Mouse (Mus musculus) gastrocnemius, adult 18-20 months (tissue): Measurements from ENCODE around the gene Cnpy2. TPM values are rescaled to one million over a fixed set of nuclear protein-coding genes. Genes with fewer than 3 reads are reported as not detected.
A peak's percentile ranks its signal among the peaks of the same experiment; 100 is the strongest.

ENCODE experiments used
- DNase-seq: peaks from one replicate; pipeline ENCODE4 v3.0.0; 2021; ENCODE audit warnings: low spot score
- total RNA-seq, 2 experiments: library from RNA; stranded (reverse); gene quantifications; 2 replicates each; pipeline ENCODE4 v1.2.3; 2021

Gene Cnpy2
- total RNA-seq, 2 experiments from 2014 or later = 46.4 to 48.3 TPM

DNA sequence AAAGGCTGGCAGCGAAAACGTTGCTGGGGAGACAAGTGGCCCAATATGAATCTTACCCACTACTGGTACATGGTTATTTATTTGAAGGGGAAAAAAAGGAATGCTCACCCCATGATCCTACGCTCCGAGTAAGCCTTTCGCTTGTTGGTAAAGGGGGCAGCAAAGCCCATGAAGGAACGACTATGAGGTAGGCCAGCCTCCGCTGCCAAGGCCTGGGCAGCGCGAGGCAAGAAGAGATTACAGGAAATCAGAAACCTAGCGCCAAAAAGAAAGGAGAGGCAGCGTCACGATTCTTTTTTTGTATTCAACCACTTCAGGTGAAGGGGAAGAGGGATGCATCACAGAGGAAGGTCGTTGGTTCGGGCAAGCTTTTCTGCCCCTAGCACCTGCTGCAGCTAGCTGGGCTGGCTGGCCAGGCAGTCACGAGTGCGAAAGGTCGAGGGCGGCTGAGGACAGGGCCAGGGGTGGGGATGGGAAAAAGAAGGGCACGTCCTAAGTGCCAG, 45.7 kb downstream of the Cnpy2 start:
- DNase-seq = no peak

DNA sequence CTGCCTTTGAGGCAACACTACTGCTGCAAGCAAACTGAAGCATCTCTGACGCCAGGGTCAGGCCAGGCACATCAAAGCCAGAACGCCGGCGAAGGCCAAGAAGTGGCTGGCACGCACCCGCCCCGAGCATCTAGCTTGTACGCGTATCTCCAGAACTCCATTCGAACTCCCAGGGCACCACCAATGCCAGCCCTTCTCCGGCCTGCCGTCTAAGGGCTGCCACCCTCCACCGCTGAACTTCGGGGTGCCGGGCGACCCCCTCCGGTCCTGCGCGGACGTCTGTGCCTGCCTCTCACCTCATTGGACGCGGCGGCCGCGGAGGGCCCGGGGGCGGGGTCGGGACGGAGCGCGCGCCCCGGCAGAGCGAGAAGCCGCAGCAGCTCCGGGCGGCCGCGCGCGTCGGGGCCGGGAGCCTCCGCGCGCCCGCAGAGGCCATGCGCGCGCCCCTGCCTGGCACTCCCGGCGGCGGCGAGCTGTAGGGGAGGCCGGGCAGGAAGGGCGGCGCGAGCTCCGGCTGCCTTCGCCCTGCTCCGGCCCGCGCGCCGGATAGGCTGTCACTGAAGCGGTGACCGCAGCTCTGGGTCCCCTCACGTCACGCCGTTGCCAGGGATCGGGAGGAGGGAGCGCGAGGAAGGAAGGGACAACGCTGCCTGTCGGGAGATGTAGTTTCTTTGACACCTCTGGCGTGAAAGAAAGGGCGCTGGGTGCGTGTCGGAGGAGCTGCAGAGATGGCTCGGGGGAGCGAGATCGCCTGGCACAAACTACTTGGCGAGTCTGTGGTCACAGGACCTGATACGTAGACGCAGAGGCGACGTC, 46.4 kb downstream of the Cnpy2 start, which contains the start of gene Coq10a:
Gene Coq10a (minus strand): TSS at position 596 of the 816 bp plus-strand sequence.
- peak; percentile 95 for DNase-seq

DNA sequence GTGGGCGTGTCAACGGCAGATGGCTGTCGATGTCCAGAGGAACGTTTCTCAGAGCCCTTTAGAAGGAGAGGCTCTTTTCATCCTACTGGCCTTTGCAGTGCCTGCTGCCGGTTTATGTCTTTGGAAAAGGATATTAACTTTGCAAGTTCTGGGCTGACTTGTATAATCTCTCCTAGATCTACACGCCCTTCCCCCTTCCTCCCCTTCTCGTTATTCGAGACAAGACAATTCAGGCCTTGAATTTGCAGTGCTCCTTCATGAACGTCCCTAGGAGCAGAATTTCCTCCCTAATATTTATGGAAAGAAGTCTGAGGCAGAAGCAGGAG, 46.9 kb downstream of the Cnpy2 start:
- DNase-seq = no peak

DNA sequence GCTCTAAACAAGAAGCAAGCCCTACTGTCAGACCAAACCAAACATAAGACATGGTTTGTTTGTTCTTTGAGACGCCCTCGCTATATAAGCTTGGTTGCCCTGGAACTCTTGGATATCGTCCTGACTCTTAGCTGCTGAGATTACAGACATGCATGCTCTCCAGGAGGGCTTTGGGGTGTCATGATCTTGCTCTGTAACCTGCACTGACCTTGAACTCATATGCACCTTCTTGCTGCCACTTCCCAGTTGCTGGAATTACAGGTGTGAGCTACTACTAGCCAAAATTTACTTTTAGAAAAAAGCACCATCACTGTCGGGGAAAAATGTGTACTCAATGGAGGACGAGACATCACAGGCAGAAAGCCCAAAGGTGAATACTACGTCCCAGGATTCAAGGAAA, 47.3 kb downstream of the Cnpy2 start:
- DNase-seq = no peak

DNA sequence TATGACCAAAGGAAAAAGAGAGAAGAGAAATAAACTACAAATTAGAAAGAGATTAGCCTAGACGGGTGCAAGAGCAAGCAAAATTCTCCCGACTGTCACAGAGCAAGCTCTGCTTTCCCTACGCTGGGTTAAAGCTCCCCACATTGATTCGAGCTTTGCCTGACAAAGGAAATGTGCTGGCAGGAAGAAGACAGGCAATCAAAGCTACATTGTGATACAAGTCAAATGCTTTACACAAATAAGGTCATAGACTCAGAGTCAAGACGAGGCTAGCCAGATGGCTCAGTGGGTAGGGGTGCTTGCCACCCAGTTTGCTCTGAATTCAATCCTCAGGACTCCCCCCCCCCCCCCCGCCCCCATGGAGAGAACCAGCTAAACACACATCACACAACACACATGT, 47.8 kb downstream of the Cnpy2 start:
- no peak for DNase-seq

DNA sequence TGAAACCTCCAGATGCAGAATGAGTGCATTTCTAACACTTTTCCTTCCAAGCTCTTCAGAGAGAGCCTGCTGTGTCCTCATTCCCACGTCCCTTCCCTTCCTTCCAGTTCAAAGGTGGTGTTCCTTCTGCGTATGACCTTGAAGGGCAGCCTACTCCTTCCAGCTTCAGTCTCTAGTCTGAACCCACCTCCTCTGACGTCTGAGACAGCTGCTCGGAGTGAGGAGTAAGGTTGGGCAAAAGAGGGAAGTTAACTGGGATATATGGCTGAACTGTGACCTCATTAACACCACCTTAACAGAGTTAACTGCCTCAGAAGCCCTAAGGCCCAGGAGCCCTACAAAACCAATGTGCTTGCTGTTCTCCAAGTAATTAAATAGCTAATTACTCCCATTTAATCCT, 48.3 kb downstream of the Cnpy2 start:
- no peak for DNase-seq

DNA sequence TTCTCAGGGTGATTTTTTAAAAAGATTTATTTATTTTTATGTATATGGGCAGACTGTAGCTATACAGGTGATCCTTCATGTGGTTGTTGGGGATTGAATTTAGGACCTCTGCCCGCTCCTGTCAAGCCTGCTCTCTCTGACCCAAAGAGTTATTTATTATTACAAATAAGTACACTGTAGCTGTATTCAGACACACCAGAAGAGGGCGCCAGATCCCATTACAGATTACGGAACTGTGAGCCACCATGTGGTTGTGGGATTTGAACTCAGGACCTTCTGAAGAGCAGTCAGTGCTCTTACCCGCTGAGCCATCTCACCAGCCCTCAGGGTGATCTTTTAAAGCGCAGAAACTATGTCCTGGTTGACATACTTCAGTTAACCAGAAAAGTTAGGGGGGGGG, 49.9 kb downstream of the Cnpy2 start:
- DNase-seq = no peak

DNA sequence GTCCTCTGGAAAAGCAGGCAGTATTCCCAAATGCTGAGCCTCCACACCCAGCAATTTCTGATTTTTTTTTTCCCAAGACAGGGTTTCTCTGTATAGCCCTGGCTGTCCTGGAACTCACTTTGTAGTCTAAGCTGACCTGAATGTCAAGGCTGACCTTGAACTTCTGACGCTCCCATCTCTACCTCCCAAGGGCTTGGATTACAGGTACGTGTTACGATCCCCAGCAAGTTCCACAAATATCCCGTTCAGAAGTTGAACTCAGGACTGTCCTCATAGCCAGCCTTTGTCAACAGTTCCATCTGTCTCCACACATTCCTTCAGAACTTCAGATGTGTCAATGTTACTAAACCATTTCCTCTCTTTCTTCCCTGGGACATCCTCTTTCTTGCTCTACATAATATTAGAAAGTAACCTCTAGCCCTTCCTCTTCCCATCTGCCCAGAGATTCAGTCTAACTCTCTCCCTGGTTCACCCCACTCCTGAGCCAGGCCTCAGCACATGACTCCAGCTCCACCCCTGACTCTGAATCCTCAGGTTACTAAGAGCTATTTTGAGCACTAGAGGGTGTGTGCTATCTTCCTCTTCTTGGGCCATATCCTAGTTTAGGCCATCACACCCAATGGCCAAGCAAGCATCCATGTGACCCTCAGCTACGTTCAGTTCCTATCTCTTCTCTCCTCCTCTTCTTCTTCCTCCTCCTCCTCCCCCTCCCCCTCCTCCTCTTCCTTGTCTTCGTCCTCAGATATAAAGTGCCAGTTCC, 50.9 kb downstream of the Cnpy2 start:
- DNase-seq = peak; percentile 83

DNA sequence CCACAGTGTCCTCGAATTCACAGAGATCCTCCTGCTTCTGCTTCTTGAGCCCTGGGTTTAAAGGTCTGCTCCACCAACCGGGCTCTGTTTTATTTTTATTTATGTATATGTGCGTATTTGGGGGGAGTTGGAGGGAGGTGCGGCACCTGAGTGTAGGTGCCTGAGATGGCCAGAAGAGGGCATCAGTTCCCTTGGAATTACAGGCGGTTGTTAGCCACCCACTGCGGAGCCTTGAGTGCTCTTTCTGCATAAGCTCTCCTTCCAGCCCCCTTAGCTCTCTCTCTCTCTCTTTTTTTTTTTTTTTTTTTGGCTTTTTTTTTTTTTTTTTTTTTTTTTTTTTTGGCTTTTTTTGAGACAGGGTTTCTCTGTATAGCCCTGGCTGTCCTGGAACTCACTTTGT, 52.1 kb downstream of the Cnpy2 start:
- DNase-seq = no peak

DNA sequence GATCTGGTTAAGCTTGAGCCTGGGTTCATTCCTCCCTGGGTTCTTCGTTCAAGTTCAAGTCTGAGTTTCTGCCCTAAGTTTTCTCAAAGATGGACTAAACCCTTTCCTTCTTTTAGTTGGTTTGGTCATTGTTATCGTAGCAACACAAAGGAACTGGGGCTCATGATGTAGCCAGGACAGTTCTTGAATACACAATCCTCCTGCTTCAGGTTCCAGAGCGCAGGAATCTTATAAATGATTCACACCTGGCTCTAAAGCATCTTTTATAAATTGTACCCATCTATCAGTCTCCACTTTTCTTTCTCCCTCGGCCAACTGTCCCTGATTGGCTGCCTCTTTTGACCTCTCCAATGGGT, 53.8 kb downstream of the Cnpy2 start:
- no peak for DNase-seq

DNA sequence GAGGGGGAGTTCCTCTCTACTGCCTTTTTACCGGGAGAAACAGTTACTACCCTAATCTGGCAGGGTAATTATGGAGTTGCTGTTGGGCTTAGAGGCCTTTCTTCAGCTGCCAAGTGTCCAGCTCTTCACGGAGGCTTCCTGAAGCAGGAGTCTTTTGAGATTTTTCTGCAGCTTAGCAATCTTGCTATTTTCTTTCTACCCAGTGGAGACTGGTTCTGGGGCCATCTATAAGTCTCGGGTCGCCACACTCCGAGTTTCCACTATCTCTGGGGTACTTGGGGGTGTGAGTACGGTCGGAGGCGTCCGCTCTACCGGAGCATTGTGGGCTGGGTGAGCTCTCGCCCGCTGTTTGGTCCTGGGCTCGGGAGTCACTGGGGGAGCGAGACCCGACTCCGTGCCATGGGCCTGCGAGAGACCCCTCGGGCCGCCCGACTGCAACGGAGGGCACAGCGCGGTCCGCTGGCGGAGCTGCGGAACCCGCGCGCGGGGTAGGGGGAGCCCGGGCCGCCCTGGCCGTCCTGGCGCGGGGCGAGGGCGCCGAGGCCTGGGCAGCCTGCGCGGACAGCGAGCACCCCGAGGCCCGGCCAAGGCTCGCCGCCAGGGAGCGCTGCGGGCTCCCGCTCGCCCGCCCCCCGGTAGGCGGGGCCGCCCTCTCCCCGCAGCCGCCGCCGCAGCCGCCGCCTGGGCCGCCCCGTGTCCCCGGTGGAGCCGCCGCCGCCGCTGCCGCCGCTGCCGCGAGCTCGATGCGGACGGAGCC, 54.4 kb downstream of the Cnpy2 start, which contains the start of gene Ankrd52:
Gene Ankrd52 (plus strand): TSS at position 661 of the 757 bp plus-strand sequence.
- peak; percentile 83 for DNase-seq

Other genes starting within 250 kb of the Cnpy2 start
- 1,000 to 10,000 TPM; 3,383 to 3,450 TPM for gene Atp5b, start 239.2 kb upstream of the Cnpy2 start, total RNA-seq
- 10 to 100 TPM; 12.4 to 13.9 TPM for gene Baz2a, start 230.9 kb upstream of the Cnpy2 start, total RNA-seq
- gene Rbms2, start 142.2 kb upstream of the Cnpy2 start, total RNA-seq = 10 to 100 TPM; 61.7 to 69.1 TPM
- under 1 TPM; 0.43 TPM for gene Gls2, start 128.0 kb upstream of the Cnpy2 start, total RNA-seq
- gene Spryd4, start 110.7 kb upstream of the Cnpy2 start, total RNA-seq = 10 to 100 TPM; 33.0 to 34.6 TPM
- not detected for gene Mip, start 96.6 kb upstream of the Cnpy2 start, total RNA-seq
- 1 to 10 TPM; 2.1 to 3.2 TPM for gene Timeless, start 90.4 kb upstream of the Cnpy2 start, total RNA-seq
- under 1 TPM in 1 of 2 experiments, not detected in 1; 0.21 TPM for gene Apon, start 68.4 kb upstream of the Cnpy2 start, total RNA-seq
- gene Apof, start 53.8 kb upstream of the Cnpy2 start, total RNA-seq = under 1 TPM in 1 of 2 experiments, not detected in 1; 0.28 TPM
- gene Stat2, start 51.9 kb upstream of the Cnpy2 start, total RNA-seq = 1 to 10 TPM; 2.7 to 5.2 TPM
- gene Il23a, start 23.7 kb upstream of the Cnpy2 start, total RNA-seq = not detected
- gene Pan2, start 19.1 kb upstream of the Cnpy2 start, total RNA-seq = 1 to 10 TPM; 3.3 to 3.7 TPM
- 100 to 1,000 TPM; 561 to 590 TPM for gene Cs, start 15.3 kb downstream of the Cnpy2 start, total RNA-seq
- 100 to 1,000 TPM; 388 to 467 TPM for gene Coq10a, start 46.5 kb downstream of the Cnpy2 start, total RNA-seq
- 10 to 100 TPM; 44.5 to 47.0 TPM for gene Ankrd52, start 54.7 kb downstream of the Cnpy2 start, total RNA-seq
- gene Slc39a5, start 78.8 kb downstream of the Cnpy2 start, total RNA-seq = not detected
- 10 to 100 TPM; 61.0 to 65.2 TPM for gene Nabp2, start 89.0 kb downstream of the Cnpy2 start, total RNA-seq
- 10 to 100 TPM; 12.7 to 13.2 TPM for gene Rnf41, start 89.2 kb downstream of the Cnpy2 start, total RNA-seq
- 10 to 100 TPM; 44.1 to 49.5 TPM for gene Smarcc2, start 136.8 kb downstream of the Cnpy2 start, total RNA-seq
- 100 to 1,000 TPM; 150 to 187 TPM for gene Myl6, start 171.7 kb downstream of the Cnpy2 start, total RNA-seq
- 10 to 100 TPM in 1 of 2 experiments, 1 to 10 TPM in 1; 9.0 to 28.2 TPM for gene Myl6b, start 176.2 kb downstream of the Cnpy2 start, total RNA-seq
- gene Esyt1, start 203.4 kb downstream of the Cnpy2 start, total RNA-seq = 10 to 100 TPM; 12.3 to 15.3 TPM
- 1 to 10 TPM; 4.6 to 8.3 TPM for gene Zc3h10, start 225.3 kb downstream of the Cnpy2 start, total RNA-seq
- gene Rpl41, start 226.8 kb downstream of the Cnpy2 start, total RNA-seq = 1,000 to 10,000 TPM; 1,015 to 1,049 TPM
- gene Pa2g4, start 243.5 kb downstream of the Cnpy2 start, total RNA-seq = 10 to 100 TPM; 35.4 to 37.6 TPM